Mouse (Mus musculus): Measurements from ENCODE around the gene Mlst8.
"Not testable (repeated sequence)": the region's sequence is repeated elsewhere in the genome, so short reads cannot be mapped to it uniquely, and the experiment has no call there.

The Mlst8 gene

GRCm38 (mm10) chr17:24468636-24469246 is 10.1 kb downstream of the Mlst8 start:
- no peak for DNase-seq

- no peak for DNase-seq
Observed at GRCm38 (mm10) chr17:24463374-24464133, 15.3 kb downstream of the Mlst8 start.

- DNase-seq, result no peak
Observed at GRCm38 (mm10) chr17:24462932-24463331, 15.9 kb downstream of the Mlst8 start.

DNA sequence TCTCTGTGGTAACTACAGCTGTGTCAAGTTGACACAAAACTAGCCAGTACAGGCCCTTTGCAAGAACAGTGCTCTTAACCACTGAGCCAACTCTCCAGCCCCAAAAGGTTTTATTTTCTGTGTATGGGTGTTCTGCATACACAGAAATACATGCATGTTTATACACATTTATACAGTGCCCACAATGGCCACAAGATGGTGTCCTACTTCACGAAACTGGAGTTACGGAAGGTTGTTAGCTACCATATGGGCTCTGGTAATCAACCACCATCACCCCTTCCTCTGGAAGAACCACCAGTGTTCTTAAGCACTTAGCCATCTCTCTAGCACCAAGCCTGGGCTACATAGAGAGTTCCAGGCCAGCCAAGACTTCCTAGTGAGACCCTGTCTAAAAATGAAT is 17.3 kb downstream of the Mlst8 start:
- no peak for DNase-seq

DNA sequence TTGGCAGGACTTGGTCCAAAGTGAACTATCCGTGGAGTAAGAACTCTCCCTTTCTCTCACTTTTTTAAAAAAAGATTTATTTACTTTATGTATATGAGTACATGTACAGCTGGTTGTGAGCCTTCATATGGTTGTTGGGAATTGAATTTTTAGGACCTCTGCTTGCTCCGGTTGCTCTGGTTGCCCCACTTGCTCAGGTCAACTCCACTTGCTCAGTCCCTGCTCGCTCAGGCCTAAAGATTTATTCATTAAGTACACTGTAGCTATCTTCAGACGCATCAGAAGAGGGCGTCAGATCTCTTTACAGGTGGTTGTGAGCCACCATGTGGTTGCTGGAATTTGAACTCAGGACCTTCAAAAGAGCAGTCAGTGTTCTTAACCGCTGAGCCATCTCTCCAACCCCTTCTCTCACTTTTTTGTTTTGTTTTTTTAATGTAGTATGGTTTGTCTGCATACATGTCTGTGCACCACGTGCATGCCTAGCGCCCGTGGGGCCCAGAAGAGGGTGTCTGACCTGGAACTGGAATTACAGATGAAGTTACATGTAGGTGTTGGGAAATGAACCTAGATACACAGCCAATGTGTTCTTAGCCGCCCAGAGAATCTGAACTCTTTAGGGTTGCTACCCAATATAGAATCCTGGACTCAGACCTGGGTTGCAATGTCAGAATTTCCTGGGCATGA is 23.2 kb downstream of the Mlst8 start:
- DNase-seq, result not testable (repeated sequence)

GRCm38 (mm10) chr17:24454756-24455522 is 23.9 kb downstream of the Mlst8 start:
- DNase-seq, result peak; percentile 100

- no peak for DNase-seq
Observed at GRCm38 (mm10) chr17:24454218-24454755, 24.6 kb downstream of the Mlst8 start.

GRCm38 (mm10) chr17:24453372-24453771 is 25.5 kb downstream of the Mlst8 start:
- DNase-seq, result no peak

GRCm38 (mm10) chr17:24451220-24451619 is 27.7 kb downstream of the Mlst8 start:
- DNase-seq, result no peak

DNA sequence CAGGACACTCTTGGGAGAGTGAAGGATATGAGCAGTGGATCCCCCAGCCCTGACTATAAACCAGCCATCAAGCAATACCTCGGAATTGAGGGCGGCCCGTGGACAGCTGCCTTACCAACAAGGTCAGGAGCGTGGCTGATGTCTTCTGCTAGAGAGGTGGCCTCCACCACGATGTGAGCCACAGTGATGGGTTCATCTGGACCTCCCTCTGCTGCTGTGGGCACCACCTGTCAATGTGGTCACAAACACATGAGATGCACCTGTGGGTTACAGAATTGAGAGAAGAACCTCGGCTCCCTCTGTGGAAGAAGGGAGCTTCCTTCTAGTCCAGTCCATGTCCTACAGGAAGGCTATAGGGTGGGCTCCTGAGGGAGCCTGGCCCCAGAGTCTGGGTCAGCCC is 29.4 kb downstream of the Mlst8 start:
- no peak for DNase-seq

GRCm38 (mm10) chr17:24446590-24446989 is 32.3 kb downstream of the Mlst8 start:
- no peak for DNase-seq

- no peak for DNase-seq
Observed at GRCm38 (mm10) chr17:24443409-24443808, 35.5 kb downstream of the Mlst8 start.

DNA sequence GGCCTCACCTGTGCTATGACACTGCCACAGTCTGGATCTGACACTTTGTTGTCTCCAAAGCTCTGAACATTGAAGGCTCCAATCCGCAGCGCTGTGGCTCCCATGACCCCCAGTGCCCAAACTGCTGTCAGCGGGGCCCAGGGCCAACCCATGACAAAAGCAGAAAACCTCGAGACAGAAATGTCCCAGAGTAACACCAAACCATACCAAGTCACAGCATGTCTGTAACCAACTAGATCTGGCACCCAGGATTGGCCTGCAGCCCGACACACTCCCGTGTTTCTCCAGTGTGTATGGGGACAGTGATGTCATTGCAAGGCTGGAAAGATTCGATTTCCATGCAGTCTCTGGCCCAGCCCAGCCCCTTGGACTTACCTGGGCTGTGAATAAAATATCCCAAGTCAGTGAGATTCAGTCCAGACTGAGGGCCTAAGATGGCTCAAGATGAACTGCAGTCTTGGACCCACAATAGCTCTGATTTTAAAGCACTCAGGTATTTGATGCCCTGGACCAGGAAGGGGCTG is 36.2 kb downstream of the Mlst8 start, which contains the start of gene Dnase1l2:
TSS of gene Dnase1l2 (minus strand) at position 474 of the 524 bp plus-strand sequence.
- no peak for DNase-seq

- DNase-seq, result no peak
Observed at GRCm38 (mm10) chr17:24442107-24442506, 36.8 kb downstream of the Mlst8 start.

DNA sequence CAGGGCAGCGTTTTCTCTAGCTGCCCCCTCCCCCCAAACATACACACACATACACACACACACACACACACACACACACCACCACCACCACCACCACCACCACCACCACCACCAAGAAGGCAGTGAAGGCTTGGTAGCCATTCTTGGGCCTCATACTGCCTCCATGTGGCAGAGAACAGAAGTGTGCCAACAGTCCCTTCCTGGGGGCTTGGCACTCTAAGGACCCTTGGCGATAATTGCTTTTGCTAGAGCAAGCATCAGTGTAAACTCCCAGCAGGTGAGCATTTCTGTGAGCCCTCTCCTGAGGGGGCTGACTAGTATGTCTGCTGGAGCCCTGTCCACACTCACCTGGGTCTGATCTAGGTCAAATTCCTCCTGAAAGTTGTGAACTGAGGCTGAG is 37.7 kb downstream of the Mlst8 start:
- DNase-seq, result no peak

GRCm38 (mm10) chr17:24440377-24440776 is 38.5 kb downstream of the Mlst8 start:
- DNase-seq, result no peak

DNA sequence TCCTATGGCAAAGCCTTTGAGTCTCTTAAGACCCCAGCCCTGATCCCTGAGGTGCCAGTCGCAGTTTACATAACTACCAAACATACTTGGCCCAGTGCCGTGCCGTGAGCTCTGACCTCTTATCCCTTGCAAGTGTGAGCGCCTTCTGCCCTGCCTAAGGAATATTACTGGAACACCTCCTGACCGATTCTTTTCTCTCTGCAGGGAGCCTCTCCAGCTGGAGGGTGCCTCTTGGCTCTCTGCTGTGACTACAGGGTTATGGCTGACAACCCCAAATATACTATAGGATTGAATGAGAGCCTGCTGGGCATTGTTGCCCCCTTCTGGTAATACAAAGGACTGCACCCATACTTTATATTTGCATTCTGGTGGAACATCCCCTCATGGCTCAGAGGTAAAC is 41.9 kb downstream of the Mlst8 start:
- peak in 1 of 2 experiments; percentile 47 for DNase-seq

DNA sequence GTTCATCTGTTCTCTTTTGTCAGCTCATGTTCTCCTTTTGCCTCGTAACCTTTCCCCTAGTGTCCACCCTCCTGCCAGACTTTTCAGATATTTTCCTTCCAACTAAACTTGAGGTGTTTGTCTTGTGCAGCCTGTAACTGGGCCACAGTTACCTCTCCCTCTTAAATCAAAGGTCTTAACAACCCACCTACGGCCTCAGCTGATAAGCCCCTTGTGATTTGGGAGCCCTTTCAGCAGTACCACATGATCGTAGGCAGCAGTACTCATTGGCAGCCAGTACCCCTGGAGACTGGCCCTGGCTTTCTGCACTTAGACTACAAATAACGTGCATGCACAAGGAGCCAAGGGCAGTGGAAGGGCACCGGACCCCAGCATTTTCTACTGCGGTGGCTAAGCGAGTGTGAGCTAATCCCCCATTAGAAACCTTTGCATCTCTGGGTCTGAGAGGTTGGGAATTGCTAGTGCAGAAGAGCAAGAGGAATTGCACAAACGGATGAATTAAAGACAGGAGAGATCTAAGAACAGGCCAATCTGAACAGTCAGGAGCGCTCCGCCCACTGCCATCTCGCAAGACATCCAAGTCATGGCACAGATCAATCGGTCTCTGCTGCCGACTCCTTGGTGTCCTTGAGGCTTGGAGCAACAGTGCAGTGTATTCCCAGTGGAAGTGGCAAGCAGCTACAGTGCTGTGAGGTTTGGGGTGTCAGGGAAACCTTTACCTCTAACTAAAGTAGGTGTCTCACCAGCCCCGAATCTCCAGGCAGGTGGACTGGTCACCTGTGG is 49.5 kb downstream of the Mlst8 start:
- no peak for DNase-seq

DNA sequence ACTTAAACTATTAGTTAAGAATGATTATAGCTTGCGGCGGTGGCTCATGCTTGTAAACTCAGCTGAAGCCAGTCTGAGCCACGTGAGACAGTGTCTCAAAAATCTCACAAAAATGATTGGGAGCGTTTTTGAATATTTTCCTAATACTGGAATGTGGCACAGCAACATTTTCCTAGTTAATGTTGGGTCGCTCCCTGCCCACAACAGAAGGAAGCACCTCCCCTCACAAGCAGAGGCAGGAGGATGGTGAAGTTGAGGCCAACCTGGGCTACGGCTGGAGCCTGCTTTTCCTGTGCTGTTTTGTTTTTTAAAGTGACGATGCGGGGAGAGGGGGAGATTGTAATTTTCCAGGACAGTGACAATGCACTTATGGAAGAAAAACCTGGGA is 51.7 kb downstream of the Mlst8 start:
- no peak for DNase-seq

GRCm38 (mm10) chr17:24426471-24427169 is 52.3 kb downstream of the Mlst8 start, which contains the start of gene Eci1:
Gene Eci1, plus strand, starts transcription at chr17:24426641.
- peak; percentile 96 to 98 for DNase-seq

DNA sequence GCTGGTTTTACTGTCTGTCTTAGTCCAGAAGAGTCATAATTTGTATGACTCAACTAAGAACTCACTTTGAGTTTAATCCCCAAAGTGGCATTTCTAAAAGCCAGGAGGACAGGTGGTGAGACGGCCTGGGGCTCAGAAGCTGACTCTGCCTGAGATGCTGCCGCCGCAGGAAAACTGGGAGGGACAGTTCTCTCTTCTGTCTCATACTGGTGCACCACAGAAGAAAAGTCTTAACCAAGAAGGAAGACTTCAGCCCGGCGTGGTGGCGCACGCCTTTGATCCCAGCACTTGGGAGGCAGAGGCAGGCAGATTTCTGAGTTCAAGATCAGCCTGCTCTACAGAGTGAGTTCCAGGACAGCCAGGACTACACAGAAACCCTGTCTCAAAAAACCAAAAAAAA is 53.0 kb downstream of the Mlst8 start:
- no peak for DNase-seq

All from lung, postnatal 4 days (tissue).